Mouse (Mus musculus) gastrocnemius, adult 18-20 months (tissue): ENCODE results near the gene Magi2. TPM values are rescaled to one million over a fixed set of nuclear protein-coding genes. Genes with fewer than 3 reads are reported as not detected.
"Not testable (repeated sequence)": the region's sequence is repeated elsewhere in the genome, so short reads cannot be mapped to it uniquely, and the experiment has no call there.

Experiments
- DNase-seq: peaks from one replicate; pipeline ENCODE4 v3.0.0; 2021; ENCODE audit warnings: low spot score
- total RNA-seq, 2 experiments: library from RNA; stranded (reverse); gene quantifications; 2 replicates each; pipeline ENCODE4 v1.2.3; 2021

The Magi2 gene
- total RNA-seq, 2 experiments from 2014 or later: 0.53 to 0.85 TPM

- DNase-seq: peak; percentile 2
Measured at GRCm38 (mm10) chr5:19429290-19429689, 202.5 kb downstream of the Magi2 start.

GRCm38 (mm10) chr5:19462541-19462940, 235.7 kb downstream of the Magi2 start:
- DNase-seq: no peak

GRCm38 (mm10) chr5:19465383-19465782, 238.5 kb downstream of the Magi2 start:
- DNase-seq: no peak

- DNase-seq: no peak
Measured at GRCm38 (mm10) chr5:19472851-19473439, 246.1 kb downstream of the Magi2 start.

GRCm38 (mm10) chr5:19482981-19483380, 256.1 kb downstream of the Magi2 start:
- peak; percentile 8 for DNase-seq

GRCm38 (mm10) chr5:19487947-19488346, 261.1 kb downstream of the Magi2 start:
- no peak for DNase-seq

- DNase-seq: no peak
Measured at GRCm38 (mm10) chr5:19501005-19501404, 274.2 kb downstream of the Magi2 start.

GRCm38 (mm10) chr5:19522168-19522567, 295.3 kb downstream of the Magi2 start:
- DNase-seq: peak; percentile 2

GRCm38 (mm10) chr5:19539348-19539747, 312.5 kb downstream of the Magi2 start:
- DNase-seq: no peak

- no peak for DNase-seq
Measured at GRCm38 (mm10) chr5:19546424-19546823, 319.6 kb downstream of the Magi2 start.

GRCm38 (mm10) chr5:19546900-19547299, 320.1 kb downstream of the Magi2 start:
- no peak for DNase-seq

- DNase-seq: no peak
Measured at GRCm38 (mm10) chr5:19553510-19553909, 326.7 kb downstream of the Magi2 start.

GRCm38 (mm10) chr5:19565636-19566035, 338.8 kb downstream of the Magi2 start:
- DNase-seq: no peak

- DNase-seq: not testable (repeated sequence)
Measured at GRCm38 (mm10) chr5:19566136-19566535, 339.3 kb downstream of the Magi2 start.

- no peak for DNase-seq
Measured at GRCm38 (mm10) chr5:19607700-19608099, 380.9 kb downstream of the Magi2 start.

GRCm38 (mm10) chr5:19611788-19612187, 385.0 kb downstream of the Magi2 start:
- no peak for DNase-seq

- no peak for DNase-seq
Measured at GRCm38 (mm10) chr5:19621678-19622077, 394.8 kb downstream of the Magi2 start.

- no peak for DNase-seq
Measured at GRCm38 (mm10) chr5:19633976-19634375, 407.1 kb downstream of the Magi2 start.

- DNase-seq: no peak
Measured at GRCm38 (mm10) chr5:19637789-19638188, 411.0 kb downstream of the Magi2 start.

- DNase-seq: no peak
Measured at GRCm38 (mm10) chr5:19655986-19656385, 429.1 kb downstream of the Magi2 start.

GRCm38 (mm10) chr5:19666416-19666815, 439.6 kb downstream of the Magi2 start:
- DNase-seq: no peak

GRCm38 (mm10) chr5:19717296-19717695, 490.5 kb downstream of the Magi2 start:
- DNase-seq: no peak

GRCm38 (mm10) chr5:19726277-19726676, 499.4 kb downstream of the Magi2 start:
- no peak for DNase-seq

- DNase-seq: no peak
Measured at GRCm38 (mm10) chr5:19745376-19745775, 518.5 kb downstream of the Magi2 start.
